Mouse (Mus musculus) liver, embryonic 14.5 days (tissue): ENCODE results near the gene Prdm2.

Source experiments
- CTCF ChIP-seq: IDR thresholded peaks from 2 replicates; pipeline ENCODE4 v1.5.1; 2016; ENCODE audit warnings: antibody characterized with exemption, low read depth, control low read depth
- EP300 ChIP-seq: IDR thresholded peaks from 2 replicates; pipeline ENCODE4 v1.6.1; 2016; ENCODE audit warnings: antibody characterized with exemption, low read depth

DNA sequence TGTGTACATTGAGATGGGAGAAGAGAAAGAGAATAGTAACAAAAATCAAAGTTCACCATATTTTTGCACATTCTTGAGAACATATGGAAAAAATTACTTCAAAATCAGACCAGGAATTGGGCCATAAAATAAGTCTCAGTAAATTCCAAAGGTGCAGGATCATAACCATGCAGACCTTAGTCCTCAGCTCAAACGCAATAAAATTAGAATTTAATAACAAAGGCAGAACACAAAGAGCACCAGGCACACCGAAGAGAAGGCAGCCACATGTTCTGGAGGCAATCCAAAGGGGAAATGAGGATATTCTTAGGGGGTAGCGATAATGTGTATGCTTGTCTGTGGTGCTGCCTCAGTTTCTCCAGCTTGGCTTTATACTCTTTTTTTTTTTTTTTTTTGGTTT, 18.3 kb upstream of the Prdm2 start:
- TF ChIP-seq EP300 = no peak
- no peak for TF ChIP-seq CTCF
